Mouse (Mus musculus): ENCODE results near the gene Gins2. TPM values are rescaled to one million over a fixed set of nuclear protein-coding genes. Genes with fewer than 3 reads are reported as not detected.

Gene Gins2
- polyA plus RNA-seq, 1 experiment from 2014 or later: 28.6 TPM

DNA sequence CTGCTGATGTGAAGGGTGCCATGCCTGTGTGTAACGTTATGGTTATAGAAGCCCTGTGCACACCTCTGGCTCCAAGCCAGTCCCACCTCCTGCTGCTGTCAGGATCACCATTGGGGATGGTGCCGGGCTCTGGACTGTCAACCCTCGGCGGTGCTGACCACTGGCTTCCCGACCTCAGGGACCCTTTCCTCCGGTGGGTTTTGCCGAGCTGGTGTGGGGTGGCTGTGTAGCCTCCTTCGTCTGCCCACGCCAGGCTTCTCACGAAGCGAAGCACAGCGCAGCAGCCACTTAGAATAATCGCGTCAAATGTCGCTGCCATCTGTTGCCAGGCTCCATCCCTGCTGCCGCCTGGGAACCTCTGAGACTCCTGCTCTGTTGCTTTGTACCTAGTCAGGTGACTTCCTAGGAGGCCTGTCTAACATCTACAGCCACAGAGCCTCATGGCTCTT is 40.8 kb downstream of the Gins2 start:
- ATAC-seq (no peak), DNase-seq (ENCODE audit: low read depth, low spot score) (no peak)
- in situ Hi-C loops (cut with MboI; ENCODE audit: low pct_unique_long_range_greater_than_20kb): no loop called here
- POLR2A ChIA-PET: no interaction called here
- no peak for TF ChIP-seq CTCF (IDR thresholded peaks at IDR 0.05)
- H3K27me3 ChIP-seq: no peaks in the 10 kb centered on the region
- CTCF ChIA-PET: no interaction called here

DNA sequence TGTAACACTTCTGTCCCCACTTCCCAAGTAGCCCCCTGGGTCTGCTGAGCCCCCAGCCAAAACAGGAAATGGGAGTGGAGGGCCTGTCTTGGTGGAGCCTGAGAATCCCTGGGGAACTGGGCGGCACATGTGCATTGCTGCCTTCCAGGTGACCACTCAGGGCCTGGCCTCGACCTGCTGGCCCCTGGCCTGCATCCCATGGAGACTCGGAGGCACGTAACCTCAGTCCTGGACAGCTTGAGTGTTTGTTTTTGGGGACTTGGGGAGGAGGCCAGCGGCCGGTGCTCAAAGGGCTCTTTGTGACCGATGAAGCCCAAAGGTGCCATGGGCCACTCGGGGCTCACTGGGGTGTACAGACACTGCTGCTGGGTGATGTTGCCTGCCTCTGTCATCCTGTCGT is 41.5 kb downstream of the Gins2 start:
- in situ Hi-C loops (cut with MboI; ENCODE audit: low pct_unique_long_range_greater_than_20kb): no loop called here
- CTCF ChIA-PET: no interaction called here

DNA sequence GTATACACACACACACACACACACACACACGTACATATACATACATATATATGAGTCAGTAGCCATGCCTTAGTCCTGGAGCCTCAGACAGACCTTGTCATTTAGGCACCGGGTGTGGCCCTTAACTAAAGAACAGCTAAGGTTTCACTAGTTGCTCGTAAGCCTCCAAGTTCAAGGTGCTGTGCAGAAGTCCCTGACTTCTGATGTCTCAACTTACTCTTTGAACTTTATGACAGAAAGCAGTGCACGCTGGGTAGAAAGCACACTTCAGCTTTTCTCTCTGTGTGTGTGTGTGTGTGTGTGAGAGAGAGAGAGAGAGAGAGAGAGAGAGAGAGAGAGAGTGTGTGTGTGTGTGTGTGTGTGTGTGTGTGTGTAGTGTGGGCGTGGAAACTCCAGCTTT is 44.9 kb downstream of the Gins2 start:
- DNase-seq (ENCODE audit: low read depth, low spot score) (no peak), ATAC-seq (no peak)
- CTCF ChIA-PET: no interaction called here
- H3K27me3 ChIP-seq: no peaks in the 10 kb centered on the region
- in situ Hi-C loops (cut with MboI; ENCODE audit: low pct_unique_long_range_greater_than_20kb): no loop called here
- no peak for TF ChIP-seq CTCF (IDR thresholded peaks at IDR 0.05)
- POLR2A ChIA-PET: interaction anchor here (0.7 kb wide), 1 partner anchor 31 kb away, joined by 6 read pairs; no protein-coding TSS in a partner anchor

More for the DNA sequence above, 41.5 kb downstream of the Gins2 start:
- ATAC-seq: no peak
- POLR2A ChIA-PET: no interaction called here
- DNase-seq (ENCODE audit: low read depth, low spot score): no peak
- no peaks in the 10 kb centered on the region for H3K27me3 ChIP-seq
- TF ChIP-seq CTCF (IDR thresholded peaks at IDR 0.05): no peak

DNA sequence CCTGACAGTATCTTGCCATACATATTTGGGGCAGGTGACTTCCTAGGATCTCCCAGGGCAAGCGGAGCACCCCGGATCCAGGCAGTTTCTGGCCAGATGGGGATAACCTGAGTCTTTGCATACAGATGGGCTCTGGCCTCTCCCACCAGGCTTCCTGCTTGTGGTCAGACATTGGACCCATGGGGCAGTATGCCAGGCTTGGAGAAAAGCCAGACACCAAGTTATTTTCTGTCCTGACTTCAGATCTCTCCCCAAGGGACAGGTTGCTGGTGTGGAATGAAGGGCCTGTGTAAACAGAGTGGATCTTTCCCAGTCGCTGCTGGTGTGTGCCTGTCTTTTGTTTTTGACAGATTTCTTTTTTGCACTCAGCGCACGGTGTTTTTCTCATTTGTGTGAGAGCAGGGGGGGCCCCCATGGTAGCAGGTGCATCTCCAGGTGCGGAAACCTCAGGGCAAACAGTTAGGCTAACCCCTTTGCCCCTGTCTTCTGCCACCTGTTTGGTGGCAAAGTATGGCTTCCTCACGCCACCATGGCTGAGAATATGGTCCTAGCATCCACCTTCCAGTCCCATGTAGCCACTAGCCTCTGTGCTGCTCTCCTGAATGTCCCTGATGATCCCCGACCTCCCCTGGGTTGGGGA is 45.6 kb downstream of the Gins2 start:
- TF ChIP-seq CTCF (IDR thresholded peaks at IDR 0.05): no peak
- ATAC-seq: peak; percentile 3
- in situ Hi-C loops (cut with MboI; ENCODE audit: low pct_unique_long_range_greater_than_20kb): no loop called here
- no peaks in the 10 kb centered on the region for H3K27me3 ChIP-seq
- peak; percentile 86 for DNase-seq (ENCODE audit: low read depth, low spot score)
- ChIA-PET POLR2A (interaction anchor here (0.7 kb wide), 1 partner anchor 32 kb away, joined by 6 read pairs; no protein-coding TSS in a partner anchor), CTCF (no interaction called here)

DNA sequence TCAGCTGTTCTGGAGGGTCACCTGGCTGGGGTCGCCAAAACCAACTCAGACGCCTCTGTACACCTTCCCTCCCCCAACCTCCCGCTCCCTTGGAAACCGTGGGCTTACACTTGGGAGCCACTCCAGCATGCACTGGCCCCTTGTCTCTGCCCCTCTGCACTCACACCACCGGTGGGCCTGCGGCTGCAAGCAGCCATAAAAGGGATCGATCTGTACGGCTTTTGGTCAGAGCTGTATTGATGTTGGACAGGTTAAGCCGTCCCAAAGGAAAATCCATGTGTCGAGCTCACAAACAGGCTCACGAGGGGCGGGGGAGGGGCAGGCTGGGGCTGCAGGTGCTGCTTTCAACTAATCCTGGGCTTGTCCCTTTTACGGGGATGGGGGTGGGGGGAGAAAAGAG is 46.1 kb downstream of the Gins2 start:
- ChIA-PET CTCF (no interaction called here), POLR2A (no interaction called here)
- in situ Hi-C loops (cut with MboI; ENCODE audit: low pct_unique_long_range_greater_than_20kb): no loop called here
- no peak for TF ChIP-seq CTCF (IDR thresholded peaks at IDR 0.05)
- H3K27me3 ChIP-seq: no peaks in the 10 kb centered on the region
- no peak for DNase-seq (ENCODE audit: low read depth, low spot score)
- ATAC-seq: no peak

DNA sequence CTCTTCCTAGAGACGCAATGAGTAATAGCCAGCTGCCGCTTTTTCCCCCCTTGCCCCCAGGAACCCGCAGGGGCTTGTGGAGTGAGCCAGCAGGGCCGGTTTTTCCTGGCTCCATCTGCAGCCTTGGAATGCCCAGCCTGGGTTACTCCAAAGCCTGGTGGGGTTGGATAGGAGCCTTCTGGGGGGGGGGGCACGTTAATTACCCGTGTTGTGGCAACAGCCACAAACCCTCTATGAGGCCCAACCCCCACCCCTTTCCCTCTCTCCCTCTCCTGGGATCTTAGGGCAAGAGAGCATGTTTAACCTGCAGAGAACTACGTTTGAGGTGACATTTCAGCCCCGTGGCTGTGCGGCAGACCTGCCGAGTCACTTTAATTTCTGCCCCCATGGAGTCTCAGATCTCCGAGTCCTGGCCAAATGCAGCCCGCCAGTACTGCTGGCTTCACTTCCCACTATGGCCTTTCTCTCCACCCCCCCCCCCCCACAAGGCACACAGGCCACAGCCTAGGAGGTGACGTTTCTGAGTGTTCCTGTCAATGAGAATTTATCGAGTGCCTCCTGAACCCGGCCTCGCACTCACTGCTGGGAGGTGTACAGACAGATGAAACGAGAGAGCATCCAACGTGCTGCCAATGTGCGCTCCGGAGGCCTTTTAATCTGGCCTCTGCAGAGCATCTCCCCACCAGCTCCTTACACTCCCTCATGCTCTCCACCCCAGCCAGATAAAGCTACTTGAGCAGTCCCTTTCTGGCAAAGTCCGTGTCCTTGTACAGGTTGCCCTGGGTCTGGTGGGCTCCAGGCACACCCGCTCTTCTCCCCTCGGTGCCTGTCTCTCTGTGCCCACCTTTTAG is 49.1 kb downstream of the Gins2 start:
- ChIA-PET CTCF (interaction anchor here (1.4 to 2.7 kb wide), 2 partner anchors 17 to 23 kb away, joined by 3 to 9 read pairs; no protein-coding TSS in a partner anchor), POLR2A (interaction anchor here (0.7 to 1.2 kb wide), 5 partner anchors 23 to 1034 kb away, joined by 3 to 8 read pairs (median 4); no protein-coding TSS in a partner anchor)
- no peaks in the 10 kb centered on the region for H3K27me3 ChIP-seq
- ATAC-seq (no peak), DNase-seq (ENCODE audit: low read depth, low spot score) (no peak)
- TF ChIP-seq CTCF (IDR thresholded peaks at IDR 0.05): no peak
- in situ Hi-C loops (cut with MboI; ENCODE audit: low pct_unique_long_range_greater_than_20kb): loop anchor here (5.0 kb wide), 1 partner anchor 32 kb away; no protein-coding TSS in a partner anchor

DNA sequence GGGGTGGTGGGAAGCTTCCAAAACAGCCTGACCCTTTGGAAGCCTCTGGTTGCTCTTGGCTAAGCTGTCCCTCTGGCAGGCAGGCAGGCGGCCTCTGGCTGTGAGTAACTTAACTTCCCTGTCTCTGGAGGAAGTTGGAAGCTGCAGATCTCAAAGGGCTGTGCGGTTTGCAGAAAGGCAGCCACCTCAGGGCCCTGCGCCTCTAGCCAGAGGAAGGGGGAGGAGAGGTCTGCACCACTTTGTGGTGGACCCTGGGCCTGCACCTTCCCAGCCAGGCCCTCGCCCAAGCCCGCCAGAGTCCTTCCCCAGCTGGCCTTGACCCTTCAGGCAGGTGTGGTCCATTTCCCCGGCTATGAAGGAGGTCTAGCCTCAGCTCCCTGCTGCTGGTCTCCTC is 49.7 kb downstream of the Gins2 start:
- ATAC-seq (no peak), DNase-seq (ENCODE audit: low read depth, low spot score) (no peak)
- in situ Hi-C loops (cut with MboI; ENCODE audit: low pct_unique_long_range_greater_than_20kb): loop anchor here (5.0 kb wide), 1 partner anchor 33 kb away; no protein-coding TSS in a partner anchor
- H3K27me3 ChIP-seq: no peaks in the 10 kb centered on the region
- no peak for TF ChIP-seq CTCF (IDR thresholded peaks at IDR 0.05)
- ChIA-PET CTCF (interaction anchor here (0.7 to 2.7 kb wide), 3 partner anchors 16 to 24 kb away, joined by 3 to 9 read pairs (median 3); no protein-coding TSS in a partner anchor), POLR2A (interaction anchor here (0.7 to 1.2 kb wide), 5 partner anchors 24 to 1034 kb away, joined by 3 to 8 read pairs (median 4); no protein-coding TSS in a partner anchor)

DNA sequence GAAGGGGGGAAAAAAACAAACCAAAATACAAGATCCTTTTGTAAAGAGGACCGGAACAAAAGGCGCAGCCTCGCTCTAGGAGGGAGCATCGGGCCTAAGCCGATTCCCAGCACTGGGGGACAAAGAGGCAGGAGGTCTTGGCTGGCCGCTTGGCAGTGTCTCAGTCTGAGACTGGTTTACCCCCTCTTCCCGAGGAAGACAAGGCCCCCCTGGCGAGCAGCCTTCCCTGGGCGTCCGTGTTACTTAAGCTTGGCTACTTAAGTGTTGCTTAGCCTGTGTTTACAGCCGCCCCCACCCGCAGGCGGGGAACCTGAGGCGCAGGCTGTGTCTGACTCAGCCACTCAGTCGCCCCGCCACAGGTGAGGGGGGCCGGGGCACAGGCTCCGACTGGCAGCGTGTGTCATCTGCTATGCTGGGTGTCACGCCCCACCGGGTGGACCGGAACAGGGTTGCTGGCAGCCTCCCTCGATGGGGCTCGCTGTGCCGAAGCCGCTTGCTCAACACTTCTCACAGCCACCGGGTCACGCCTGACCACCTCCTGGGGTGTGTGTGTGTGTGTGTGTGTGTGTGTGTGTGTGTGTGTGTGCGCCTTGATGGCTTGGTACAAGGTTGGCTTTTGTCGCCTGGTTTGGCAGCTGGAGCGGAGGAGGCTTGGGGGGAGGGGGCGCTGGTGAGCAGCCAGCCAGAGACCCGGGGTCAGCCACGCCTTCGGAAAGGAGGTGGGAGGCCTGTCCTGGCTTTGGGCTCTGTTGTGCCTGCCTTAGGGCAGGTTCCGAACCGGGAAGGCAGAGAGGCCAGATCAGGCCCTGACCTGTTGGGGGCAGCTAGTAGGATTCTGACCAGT is 50.5 kb downstream of the Gins2 start:
- ChIA-PET POLR2A (interaction anchor here (0.8 to 1.2 kb wide), 3 partner anchors 25 to 203 kb away, joined by 4 to 8 read pairs (median 4); no protein-coding TSS in a partner anchor), CTCF (interaction anchor here (0.7 to 2.7 kb wide), 2 partner anchors 17 to 24 kb away, joined by 3 to 9 read pairs; no protein-coding TSS in a partner anchor)
- ATAC-seq (peak; percentile 46), DNase-seq (ENCODE audit: low read depth, low spot score) (peak; percentile 94)
- TF ChIP-seq CTCF (IDR thresholded peaks at IDR 0.05): no peak
- in situ Hi-C loops (cut with MboI; ENCODE audit: low pct_unique_long_range_greater_than_20kb): loop anchor here (5.0 kb wide), 1 partner anchor 34 kb away; no protein-coding TSS in a partner anchor
- H3K27me3 ChIP-seq: no peaks in the 10 kb centered on the region

DNA sequence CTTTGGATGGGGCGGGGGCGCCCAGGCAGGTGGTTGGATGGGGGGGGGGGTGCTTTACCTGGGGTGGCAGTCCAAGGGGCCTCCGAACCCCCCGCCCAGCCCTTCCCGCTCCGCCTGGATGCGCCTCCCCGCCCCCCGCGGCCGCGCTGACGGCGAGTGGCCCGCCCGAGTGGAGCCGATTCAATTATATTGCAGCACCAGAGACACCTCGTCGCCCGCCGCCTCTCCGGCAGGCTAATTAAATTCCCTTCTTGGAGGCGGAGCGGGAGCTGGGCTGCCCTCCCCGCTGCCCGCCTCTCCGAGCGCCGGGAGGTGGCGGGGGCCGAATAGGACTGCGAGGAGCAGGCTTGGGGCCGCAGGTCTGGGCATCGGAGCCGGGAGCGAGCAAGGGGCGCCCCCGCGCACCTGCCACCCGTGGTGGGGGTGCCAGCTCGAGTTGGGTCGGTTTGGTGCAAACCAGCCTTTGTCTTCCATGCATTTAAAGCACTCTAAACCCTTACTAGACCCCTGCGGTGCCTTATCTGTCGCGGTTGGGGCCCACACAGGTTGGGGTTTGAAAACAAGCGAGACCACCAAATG is 51.2 kb downstream of the Gins2 start:
- no peak for TF ChIP-seq CTCF (IDR thresholded peaks at IDR 0.05)
- POLR2A ChIA-PET: interaction anchor here (1.6 kb wide), 1 partner anchor 123 kb away, joined by 3 read pairs; no protein-coding TSS in a partner anchor
- no peaks in the 10 kb centered on the region for H3K27me3 ChIP-seq
- DNase-seq (ENCODE audit: low read depth, low spot score): no peak
- in situ Hi-C loops (cut with MboI; ENCODE audit: low pct_unique_long_range_greater_than_20kb): loop anchor here (5.0 kb wide), 1 partner anchor 34 kb away; no protein-coding TSS in a partner anchor
- CTCF ChIA-PET: interaction anchor here (2.7 kb wide), 1 partner anchor 25 kb away, joined by 9 read pairs; no protein-coding TSS in a partner anchor
- peak; percentile 27 for ATAC-seq

Measured in Patski (cell line).